Mouse (Mus musculus) limb, embryonic 14.5 days (tissue): ENCODE measurements at regions not wholly inside any gene's neighbourhood (a gene's known extent, or its start where the extent isn't known, plus 50 kb on each side); places are given as distances from the start of the nearest gene placed in this dataset.

Source experiments
- ATAC-seq: fragments of 200-750 bp; cut with Nextera tagmentation; 2 replicates; pipeline ENCODE4 v1.8.0; 2017; ENCODE audit warnings: low read depth, moderate number of reproducible peaks, moderate TSS enrichment; ENCODE audit not compliant: low FRiP score
- DNase-seq: peaks from one replicate; pipeline ENCODE4 v3.0.0-alpha.2; 2015; ENCODE audit warnings: low spot score
- H3K27ac ChIP-seq: fragments of 300-500 bp; sonication (generic); replicated peaks from 2 replicates; pipeline ENCODE4 v1.5.1; 2014; ENCODE audit warnings: low read depth, mild to moderate bottlenecking, low read length, moderate library complexity, mixed read lengths
- H3K27me3 ChIP-seq: fragments of 300-500 bp; sonication (generic); 2 replicates; pipeline ENCODE4 v1.6.1; 2014; ENCODE audit warnings: low read length, mixed read lengths; ENCODE audit not compliant: control insufficient read depth, insufficient read depth
- H3K36me3 ChIP-seq: fragments of 300-500 bp; sonication (generic); 2 replicates; pipeline ENCODE4 v1.6.1; 2014; ENCODE audit warnings: mild to moderate bottlenecking, low read length, moderate library complexity, mixed read lengths; ENCODE audit not compliant: control insufficient read depth, insufficient read depth
- H3K4me1 ChIP-seq: fragments of 300-500 bp; sonication (generic); 2 replicates; pipeline ENCODE4 v1.6.1; 2014; ENCODE audit warnings: antibody characterized with exemption, low read length, mixed read lengths; ENCODE audit not compliant: control insufficient read depth, insufficient read depth
- H3K4me2 ChIP-seq: fragments of 300-500 bp; sonication (generic); replicated peaks from 2 replicates; pipeline ENCODE4 v1.6.1; 2014; ENCODE audit warnings: low read depth, mild to moderate bottlenecking, low read length, moderate library complexity; ENCODE audit not compliant: severe bottlenecking
- H3K4me3 ChIP-seq: fragments of 300-500 bp; sonication (generic); replicated peaks from 2 replicates; pipeline ENCODE4 v1.5.1; 2014; ENCODE audit warnings: low read length
- H3K9ac ChIP-seq: fragments of 300-500 bp; sonication (generic); 2 replicates; pipeline ENCODE4 v1.6.1; 2014; ENCODE audit warnings: mild to moderate bottlenecking, low read depth, low read length, moderate library complexity; ENCODE audit not compliant: severe bottlenecking
- H3K9me3 ChIP-seq: fragments of 300-500 bp; sonication (generic); 2 replicates; pipeline ENCODE4 v1.6.1; 2016; ENCODE audit warnings: low read length; ENCODE audit not compliant: control insufficient read depth
- POLR2A ChIP-seq: fragments of 200-500 bp; IDR thresholded peaks from 2 replicates; pipeline ENCODE4 v1.8.0; 2012; ENCODE audit warnings: inconsistent platforms, mild to moderate bottlenecking, moderate library complexity, borderline replicate concordance; ENCODE audit not compliant: insufficient read depth, insufficient read length; ENCODE audit errors: extremely low read depth
- WGBS: fragments of 180-500 bp; shearing (Covaris S2); extraction: QIAGEN DNeasy Blood & Tissue Kit; methylation state at CpG from one replicate; pipeline ENCODE4 v1.1.7; 2014; 5-methylcytosine and 5-hydroxymethylcytosine counted together

DNA sequence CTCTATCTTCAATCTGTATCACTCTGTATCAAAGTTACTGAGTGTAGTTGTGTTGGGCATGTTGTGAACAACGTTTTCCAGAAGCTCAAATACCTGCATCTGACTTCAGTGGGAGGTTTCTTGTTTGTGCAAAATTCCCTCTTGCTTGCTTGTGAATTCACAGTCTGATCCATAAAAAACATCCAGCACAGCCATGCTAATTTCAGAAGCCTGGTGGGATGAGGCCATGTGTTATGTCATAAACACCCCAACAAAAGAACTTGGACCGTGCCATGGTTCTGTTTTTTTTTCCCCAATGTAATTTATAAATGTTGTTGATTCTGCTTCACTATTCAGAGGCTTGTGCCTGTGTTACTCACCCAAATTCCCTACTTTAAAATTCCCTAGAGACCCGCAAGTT is 415.9 kb upstream of the Dph6 start:
- DNase-seq (no peak), ATAC-seq (no peak)
- Histone ChIP-seq H3K36me3 (no peaks in the 10 kb centered on the region), H3K27me3 (no peaks in the 10 kb centered on the region; the same call in 1 of the 2 replicates), H3K4me2 (no peak overlapping the region), H3K27ac (no peak overlapping the region), H3K4me3 (no peak overlapping the region), H3K9ac (no peak overlapping the region), H3K4me1 (0 out of 2 replicates have a peak, but pooled peaks cover 2% of the 10 kb centered on the region), H3K9me3 (no peaks in the 10 kb centered on the region)
- WGBS = 35% methylated on average over 3 of the region's 3 CpGs
- no peak for TF ChIP-seq POLR2A

DNA sequence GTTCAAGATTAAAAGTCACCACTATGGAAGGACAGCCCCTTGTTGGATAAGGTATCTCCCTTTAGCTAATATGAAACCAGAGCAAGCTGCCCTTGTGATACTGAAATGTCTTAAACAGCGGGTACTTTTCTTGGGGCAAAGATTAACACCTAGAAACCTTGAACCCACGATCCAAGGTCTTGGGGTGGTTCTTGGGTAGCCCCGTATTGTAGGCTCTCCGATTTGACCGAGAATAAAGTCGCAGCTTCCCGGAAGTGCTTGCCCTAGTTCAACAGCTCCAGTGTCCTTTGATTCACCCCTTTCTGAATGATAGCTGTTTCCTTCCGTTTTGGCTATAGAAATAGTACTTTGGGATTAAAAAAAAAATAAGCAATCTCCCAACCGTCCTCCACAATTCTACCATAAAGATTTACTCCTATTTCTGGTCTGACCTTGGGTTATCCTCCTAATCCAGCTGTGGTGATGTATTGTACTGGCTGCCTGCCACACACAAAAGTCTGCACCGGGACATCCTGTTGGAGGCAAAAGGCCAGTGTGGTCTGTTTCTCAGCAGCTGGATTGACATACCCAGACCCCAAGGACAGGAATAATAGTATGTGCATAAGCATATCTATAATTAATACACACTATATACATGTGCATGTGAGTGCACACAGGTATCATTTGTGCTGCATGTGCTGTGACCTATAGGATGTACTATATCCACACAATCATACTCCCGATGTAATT is 427.0 kb upstream of the Dph6 start:
- no peaks in the 10 kb centered on the region for H3K4me1 ChIP-seq
- no peak for DNase-seq
- ATAC-seq = no peak

GRCm38 (mm10) chr2:115082292-115082809 is 427.6 kb upstream of the Dph6 start:
- WGBS = 71% methylated on average over 6 of the region's 6 CpGs
- Histone ChIP-seq H3K27me3 (no peaks in the 10 kb centered on the region), H3K9ac (no peak overlapping the region), H3K4me3 (no peak overlapping the region), H3K9me3 (no peaks in the 10 kb centered on the region), H3K4me2 (no peak overlapping the region), H3K27ac (no peak overlapping the region), H3K4me1 (no peaks in the 10 kb centered on the region), H3K36me3 (no peaks in the 10 kb centered on the region)
- TF ChIP-seq POLR2A = no peak
- no peak for DNase-seq
- no peak for ATAC-seq

More for the DNA sequence above, 427.0 kb upstream of the Dph6 start:
- H3K9ac ChIP-seq = no peak overlapping the region
- TF ChIP-seq POLR2A = no peak
- WGBS = 73% methylated on average over 11 of the region's 11 CpGs
- no peaks in the 10 kb centered on the region for H3K27me3 ChIP-seq
- no peaks in the 10 kb centered on the region for H3K9me3 ChIP-seq
- no peak overlapping the region for H3K4me2 ChIP-seq
- H3K4me3 ChIP-seq = no peak overlapping the region
- no peak overlapping the region for H3K27ac ChIP-seq
- H3K36me3 ChIP-seq = no peaks in the 10 kb centered on the region

DNA sequence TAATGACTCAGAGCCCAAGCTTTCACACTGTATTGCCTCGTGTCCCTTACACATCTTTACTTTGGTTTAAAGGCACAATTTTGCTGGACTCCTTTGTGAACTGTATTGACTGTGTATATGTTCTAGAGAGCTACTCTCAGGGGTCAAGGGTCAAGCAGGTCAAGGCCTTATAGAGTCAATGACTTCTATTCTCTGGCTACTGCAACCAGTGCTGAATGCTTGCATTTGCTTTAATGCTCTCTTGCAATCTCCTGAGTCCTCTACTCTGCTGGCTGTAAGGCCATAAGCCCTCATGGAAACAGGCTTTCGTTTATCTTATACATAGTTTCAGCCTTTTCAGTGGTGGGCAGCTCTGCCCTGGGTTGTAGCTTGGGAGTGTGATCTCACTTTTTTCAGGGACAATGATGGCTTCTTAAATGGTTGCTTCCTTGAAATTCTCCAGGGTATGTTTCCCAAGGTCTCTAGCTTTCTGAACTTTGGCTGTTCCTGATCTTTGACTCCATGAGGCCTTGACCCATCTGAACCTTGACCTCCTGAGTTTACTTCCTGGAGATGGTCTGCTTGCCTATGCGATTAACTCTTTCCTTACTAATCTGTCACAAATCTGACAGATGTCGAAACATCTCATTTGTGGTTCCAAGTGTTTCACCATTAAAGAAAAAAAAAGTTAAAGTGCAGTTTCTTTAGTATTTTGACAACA is 433.8 kb upstream of the Dph6 start:
- no peak overlapping the region for H3K9ac ChIP-seq
- DNase-seq (no peak), ATAC-seq (no peak)
- H3K4me3 ChIP-seq = no peak overlapping the region
- 67% methylated on average over 4 of the region's 4 CpGs for WGBS
- peaks cover 8% of the 10 kb centered on the region for H3K4me1 ChIP-seq
- no peaks in the 10 kb centered on the region for H3K36me3 ChIP-seq
- TF ChIP-seq POLR2A = no peak
- peaks cover 22% of the 10 kb centered on the region for H3K27me3 ChIP-seq
- no peaks in the 10 kb centered on the region for H3K9me3 ChIP-seq
- H3K4me2 ChIP-seq = no peak overlapping the region
- H3K27ac ChIP-seq = no peak overlapping the region

- DNase-seq (peak; percentile 64), ATAC-seq (no peak)
- H3K9me3 ChIP-seq = no peaks in the 10 kb centered on the region
- no peak overlapping the region for H3K9ac ChIP-seq
- H3K27me3 ChIP-seq = peaks cover 28% of the 10 kb centered on the region
- no peak overlapping the region for H3K27ac ChIP-seq
- H3K4me2 ChIP-seq = no peak overlapping the region
- no peak overlapping the region for H3K4me3 ChIP-seq
- no peak for TF ChIP-seq POLR2A
- peaks cover 17% of the 10 kb centered on the region for H3K4me1 ChIP-seq
- WGBS = 26% methylated on average over 12 of the region's 12 CpGs
- no peaks in the 10 kb centered on the region for H3K36me3 ChIP-seq
These were observed 435.8 kb upstream of the Dph6 start for GRCm38 (mm10) chr2:115090430-115091175.
